Mouse (Mus musculus): ENCODE results near the gene Mpv17l2.

Mpv17l2 gene

GRCm38 (mm10) chr8:70750128-70750680, 10.5 kb downstream of the Mpv17l2 start:
- no peak for DNase-seq (ENCODE audit: low spot score)

GRCm38 (mm10) chr8:70749097-70749674, 11.6 kb downstream of the Mpv17l2 start:
- no peak for DNase-seq (ENCODE audit: low spot score)

GRCm38 (mm10) chr8:70748246-70749096, 12.3 kb downstream of the Mpv17l2 start:
- DNase-seq (ENCODE audit: low spot score): no peak

- DNase-seq (ENCODE audit: low spot score): no peak
These were observed 13.4 kb downstream of the Mpv17l2 start for GRCm38 (mm10) chr8:70747211-70747890.

- no peak for DNase-seq (ENCODE audit: low spot score)
These were observed 14.1 kb downstream of the Mpv17l2 start for GRCm38 (mm10) chr8:70746676-70747075.

GRCm38 (mm10) chr8:70745691-70746220, 15.0 kb downstream of the Mpv17l2 start:
- DNase-seq (ENCODE audit: low spot score): no peak

GRCm38 (mm10) chr8:70744806-70745205, 15.9 kb downstream of the Mpv17l2 start:
- DNase-seq (ENCODE audit: low spot score): no peak

- no peak for DNase-seq (ENCODE audit: low spot score)
These were observed 16.8 kb downstream of the Mpv17l2 start for GRCm38 (mm10) chr8:70743656-70744590.

GRCm38 (mm10) chr8:70742981-70743655, 17.6 kb downstream of the Mpv17l2 start:
- DNase-seq (ENCODE audit: low spot score): no peak

- DNase-seq (ENCODE audit: low spot score): no peak
These were observed 18.6 kb downstream of the Mpv17l2 start for GRCm38 (mm10) chr8:70742176-70742575.

GRCm38 (mm10) chr8:70741661-70742060, 19.1 kb downstream of the Mpv17l2 start:
- DNase-seq (ENCODE audit: low spot score): no peak

- no peak for DNase-seq (ENCODE audit: low spot score)
These were observed 22.5 kb downstream of the Mpv17l2 start for GRCm38 (mm10) chr8:70738211-70738610.

- DNase-seq (ENCODE audit: low spot score): no peak
These were observed 23.0 kb downstream of the Mpv17l2 start for GRCm38 (mm10) chr8:70737705-70738104.

GRCm38 (mm10) chr8:70730956-70731355, 29.8 kb downstream of the Mpv17l2 start:
- no peak for DNase-seq (ENCODE audit: low spot score)

- DNase-seq (ENCODE audit: low spot score): no peak
These were observed 30.8 kb downstream of the Mpv17l2 start for GRCm38 (mm10) chr8:70729808-70730475.

GRCm38 (mm10) chr8:70726721-70727120, 34.0 kb downstream of the Mpv17l2 start:
- DNase-seq (ENCODE audit: low spot score): no peak

- DNase-seq (ENCODE audit: low spot score): peak; percentile 37
These were observed 34.8 kb downstream of the Mpv17l2 start for GRCm38 (mm10) chr8:70725792-70726447.

- no peak for DNase-seq (ENCODE audit: low spot score)
These were observed 36.5 kb downstream of the Mpv17l2 start for GRCm38 (mm10) chr8:70724216-70724615.

GRCm38 (mm10) chr8:70723486-70724210, 37.1 kb downstream of the Mpv17l2 start, which contains the start of gene Pde4c:
TSS of gene Pde4c (plus strand) at chr8:70723720.
- DNase-seq (ENCODE audit: low spot score): no peak

Measured in adipocyte (in vitro differentiated cells).